In genomic region chr2:106856361-106856961, GRCm38 (mm10) we compare ENCODE assay signal across 10 mouse cellular contexts.
DNase-seq lines count a peak whose midpoint lies in the region; ATAC-seq and TF ChIP-seq lines count a peak whose summit lies in the region.
"Had no signal": no experiment of that assay in that cellular context is flagged by ENCODE, and none has a peak within 500 bp of the region (broad histone marks: within the 10 kb centered on the region; RNA-seq: fewer than 3 reads in every experiment).

No protein-coding gene starts in this region.

- no peaks in the 10 kb centered on the region for H3K9me3 ChIP-seq in heart, embryonic 11.5 days (replicated peaks; ENCODE audit: control insufficient read depth, low read length)
- H3K9me3 ChIP-seq in ES-E14 (ENCODE audit: control insufficient read depth, insufficient read depth, low read depth, low read length): no peaks in the 10 kb centered on the region
- no peaks in the 10 kb centered on the region for H3K9me3 ChIP-seq in embryonic facial prominence, embryonic 15.5 days (replicated peaks)
- no peaks in the 10 kb centered on the region for H3K9me3 ChIP-seq in limb, embryonic 15.5 days

- H3K9ac ChIP-seq in heart, embryonic 11.5 days (ENCODE audit: low read depth, low read length): no peak overlapping the region
- H3K9ac ChIP-seq in ES-E14 (ENCODE audit: insufficient read depth, low read depth, low read length, poor library complexity, severe bottlenecking): no peak overlapping the region
- H3K9ac ChIP-seq in embryonic facial prominence, embryonic 15.5 days: no peak overlapping the region
- H3K9ac ChIP-seq in limb, embryonic 15.5 days: no peak overlapping the region
- H3K9ac ChIP-seq: liver, embryonic 14.5 days had no signal

- H3K27ac ChIP-seq in heart, embryonic 11.5 days (ENCODE audit: low read depth, low read length): peak overlapping the region; percentile 72
- H3K27ac ChIP-seq in ES-E14 (ENCODE audit: insufficient read depth, low read depth, low read length, poor library complexity, severe bottlenecking): no peak overlapping the region
- peak overlapping the region; percentile 83 for H3K27ac ChIP-seq in embryonic facial prominence, embryonic 15.5 days (replicated peaks)
- peak overlapping the region; percentile 50 for H3K27ac ChIP-seq in limb, embryonic 15.5 days
- H3K27ac ChIP-seq: liver, embryonic 14.5 days had no signal

- H3K36me3 ChIP-seq in heart, embryonic 11.5 days (ENCODE audit: control insufficient read depth, insufficient read depth, low read length): no peaks in the 10 kb centered on the region
- H3K36me3 ChIP-seq in ES-E14 (ENCODE audit: control insufficient read depth, insufficient read depth, low read length, poor library complexity, severe bottlenecking): no peaks in the 10 kb centered on the region
- no peaks in the 10 kb centered on the region for H3K36me3 ChIP-seq in embryonic facial prominence, embryonic 15.5 days
- no peaks in the 10 kb centered on the region for H3K36me3 ChIP-seq in limb, embryonic 15.5 days

- H3K27me3 ChIP-seq in heart, embryonic 11.5 days (ENCODE audit: control insufficient read depth, insufficient read depth, low read length): no peaks in the 10 kb centered on the region
- no peaks in the 10 kb centered on the region for H3K27me3 ChIP-seq in embryonic facial prominence, embryonic 15.5 days
- H3K27me3 ChIP-seq in limb, embryonic 15.5 days: no peaks in the 10 kb centered on the region

- WGBS in heart, embryonic 11.5 days (ENCODE audit: insufficient replicate concordance): 67% methylated on average over 9 of the region's 9 CpGs
- WGBS in embryonic facial prominence, embryonic 15.5 days: 27% methylated on average over 9 of the region's 9 CpGs
- WGBS in limb, embryonic 15.5 days: 38% methylated on average over 9 of the region's 9 CpGs

- no peak overlapping the region for H3K4me2 ChIP-seq in heart, embryonic 11.5 days
- H3K4me2 ChIP-seq in embryonic facial prominence, embryonic 15.5 days (replicated peaks): no peak overlapping the region
- H3K4me2 ChIP-seq in limb, embryonic 15.5 days: no peak overlapping the region

- in situ Hi-C loops in ES-E14 (cut with MboI; ENCODE audit: low sequenced_read_pairs in 2 of 2, unreplicated experiment in 2 of 2): no loop called here

- H3K4me1 ChIP-seq in heart, embryonic 11.5 days (ENCODE audit: control insufficient read depth, insufficient read depth, low read length): peaks cover 63% of the 10 kb centered on the region
- peaks cover 2 to 14% of the 10 kb centered on the region in 2 experiments; a peak in 3 of 4 replicates for H3K4me1 ChIP-seq in ES-E14 (ENCODE audit: control insufficient read depth in 2 of 2, insufficient read depth in 2 of 2, low read length in 2 of 2, poor library complexity in 1 of 2)
- H3K4me1 ChIP-seq in embryonic facial prominence, embryonic 15.5 days: peaks cover 46% of the 10 kb centered on the region
- H3K4me1 ChIP-seq in limb, embryonic 15.5 days: peaks cover 41% of the 10 kb centered on the region

- H3K4me3 ChIP-seq in heart, embryonic 11.5 days (ENCODE audit: low read depth, low read length): no peak overlapping the region
- H3K4me3 ChIP-seq in ES-E14 (ENCODE audit: insufficient read depth in 1 of 2, low read depth in 1 of 2, low read length in 2 of 2, poor library complexity in 1 of 2, severe bottlenecking in 1 of 2): no peak overlapping the region
- H3K4me3 ChIP-seq in embryonic facial prominence, embryonic 15.5 days (replicated peaks): no peak overlapping the region
- no peak overlapping the region for H3K4me3 ChIP-seq in limb, embryonic 15.5 days

- no peak for ATAC-seq in heart, embryonic 11.5 days (replicated peaks; ENCODE audit: insufficient number of reproducible peaks, low FRiP score, low TSS enrichment)
- peak; percentile 74 for ATAC-seq in embryonic facial prominence, embryonic 15.5 days (ENCODE audit: insufficient number of reproducible peaks, low FRiP score, low TSS enrichment, low read depth)
- ATAC-seq in limb, embryonic 15.5 days (ENCODE audit: insufficient number of reproducible peaks, low FRiP score, low TSS enrichment, low read depth): peak; percentile 57; the same call in 1 of the 2 replicates
- ATAC-seq in CD4-positive, CD25-positive, alpha-beta regulatory T cell, adult 4 months: no peak
- ATAC-seq in frontal cortex, adult (ENCODE audit: low TSS enrichment): no peak
- ATAC-seq: activated CD4-positive, CD25-positive, alpha-beta regulatory T cell, adult 4 months had no signal

- no peak for DNase-seq in heart, postnatal 4 days
- peak; percentile 43 for DNase-seq in ES-E14 (ENCODE audit: low read depth, low spot score)
- no peak for DNase-seq in layer of hippocampus, adult 18-20 months (ENCODE audit: low spot score in 2 of 2)

TF ChIP-seq in ES-E14, 5 proteins besides CTCF, POLR2A, EP300 and RAD21:
- TF ChIP-seq MAFK (IDR thresholded peaks at IDR 0.05; ENCODE audit: insufficient read depth, low read depth, low read length): no peak
- no peak for TF ChIP-seq ZC3H11A (IDR thresholded peaks at IDR 0.05; ENCODE audit: borderline replicate concordance, low read depth, low read length)
- TF ChIP-seq CHD2 (IDR thresholded peaks at IDR 0.05; ENCODE audit: low read depth, low read length): no peak
- TF ChIP-seq ZNF384 (IDR thresholded peaks at IDR 0.05; ENCODE audit: low read depth, low read length): no peak
- TF ChIP-seq HCFC1 (IDR thresholded peaks at IDR 0.05; ENCODE audit: borderline replicate concordance, insufficient read depth, low read length): no peak

Comparison
In these comparisons a context has a peak if more than half of its experiments do, and no peak if none do; other contexts are left out.
1. ATAC-seq: peak in embryonic facial prominence, embryonic 15.5 days (single experiment) and limb, embryonic 15.5 days (single experiment); none in heart, embryonic 11.5 days (single experiment), CD4-positive, CD25-positive, alpha-beta regulatory T cell, adult 4 months (single experiment) and frontal cortex, adult (single experiment).